Mouse (Mus musculus) hindbrain, embryonic 10.5 days (tissue): ENCODE data around the gene Klf1. TPM values are rescaled to one million over a fixed set of nuclear protein-coding genes. Genes with fewer than 3 reads are reported as not detected.
"Not testable (repeated sequence)": the region's sequence is repeated elsewhere in the genome, so short reads cannot be mapped to it uniquely, and the experiment has no call there.

Experiments
- DNase-seq: peaks from one replicate; pipeline ENCODE4 v3.0.0-alpha.2; 2017; ENCODE audit warnings: low spot score
- H3K27ac ChIP-seq: fragments of 300-500 bp; sonication (generic); 2 replicates; pipeline ENCODE4 v1.5.1; 2016; ENCODE audit warnings: mild to moderate bottlenecking, moderate library complexity
- H3K27me3 ChIP-seq: fragments of 300-500 bp; sonication (generic); 2 replicates; pipeline ENCODE4 v1.6.1; 2016; ENCODE audit warnings: mild to moderate bottlenecking; ENCODE audit not compliant: poor library complexity, insufficient read depth, severe bottlenecking
- H3K36me3 ChIP-seq: fragments of 300-500 bp; sonication (generic); 2 replicates; pipeline ENCODE4 v1.6.1; 2016; ENCODE audit warnings: mild to moderate bottlenecking, moderate library complexity
- H3K4me1 ChIP-seq: fragments of 300-500 bp; sonication (generic); replicated peaks from 2 replicates; pipeline ENCODE4 v1.6.1; 2016; ENCODE audit warnings: mild to moderate bottlenecking
- H3K4me3 ChIP-seq: fragments of 300-500 bp; sonication (generic); 2 replicates; pipeline ENCODE4 v1.5.1; 2016; ENCODE audit warnings: mild to moderate bottlenecking, moderate library complexity
- H3K9me3 ChIP-seq: fragments of 300-500 bp; sonication (generic); 2 replicates; pipeline ENCODE4 v1.6.1; 2016; ENCODE audit warnings: mild to moderate bottlenecking, moderate library complexity
- WGBS: fragments of 180-500 bp; shearing (Covaris S2); methylation state at CpG from one replicate; pipeline ENCODE4 v1.1.7; 2016; 5-methylcytosine and 5-hydroxymethylcytosine counted together
- polyA plus RNA-seq: library from polyadenylated mRNA; unstranded; fragments of >200 nt; fragmentation: Nextera tagmentation; extraction: Ambion mirVana; gene quantifications from 2 replicates; pipeline ENCODE4 v1.2.1, GENCODE M21; 2016

Gene Klf1
- polyA plus RNA-seq, 1 experiment from 2014 or later, result 18.2 TPM

DNA sequence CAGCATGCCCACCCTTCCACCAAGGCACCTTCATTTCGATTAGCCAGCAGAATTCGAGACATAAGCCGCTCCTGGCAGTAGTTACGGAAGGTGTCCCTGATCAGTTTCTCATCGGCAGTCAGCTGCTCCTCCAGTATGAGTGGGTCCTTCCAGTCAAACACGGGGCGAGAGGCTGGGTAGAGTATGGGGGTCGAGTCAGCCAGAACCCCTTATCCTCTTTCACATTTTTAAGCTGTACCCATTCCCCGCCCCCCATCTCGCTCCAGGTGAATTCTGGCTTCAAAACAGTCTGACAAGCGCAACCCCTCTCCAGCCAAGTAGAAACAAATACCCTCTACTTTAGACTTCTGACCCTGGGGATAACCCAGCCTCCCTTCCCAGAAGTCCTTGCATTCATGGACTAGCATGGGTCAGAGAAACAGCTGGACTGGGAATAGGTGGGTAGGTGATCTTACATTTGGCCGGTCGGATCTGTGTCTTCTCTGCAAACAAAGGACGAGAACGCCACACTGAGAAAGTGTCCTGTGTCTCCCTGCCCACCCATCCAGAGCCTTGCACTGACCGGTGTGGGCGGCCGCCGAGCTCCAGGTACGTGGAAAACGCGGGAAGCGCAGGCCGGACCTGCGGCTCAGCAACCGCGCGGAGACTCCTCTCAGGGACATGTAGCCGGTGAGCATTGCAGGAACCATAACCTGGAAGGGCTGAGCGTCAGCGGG lies 8.6 kb upstream of the Klf1 start:
- no peak for DNase-seq
- peaks cover 26% of the 10 kb centered on the region for H3K4me1 ChIP-seq
- H3K9me3 ChIP-seq, result no peaks in the 10 kb centered on the region
- peak overlapping the region; percentile 74 for H3K4me3 ChIP-seq
- H3K27ac ChIP-seq, result peak overlapping the region; percentile 87
- peaks cover 34% of the 10 kb centered on the region for H3K36me3 ChIP-seq
- 12% methylated on average over 31 of the region's 31 CpGs for WGBS
- no peaks in the 10 kb centered on the region for H3K27me3 ChIP-seq

DNA sequence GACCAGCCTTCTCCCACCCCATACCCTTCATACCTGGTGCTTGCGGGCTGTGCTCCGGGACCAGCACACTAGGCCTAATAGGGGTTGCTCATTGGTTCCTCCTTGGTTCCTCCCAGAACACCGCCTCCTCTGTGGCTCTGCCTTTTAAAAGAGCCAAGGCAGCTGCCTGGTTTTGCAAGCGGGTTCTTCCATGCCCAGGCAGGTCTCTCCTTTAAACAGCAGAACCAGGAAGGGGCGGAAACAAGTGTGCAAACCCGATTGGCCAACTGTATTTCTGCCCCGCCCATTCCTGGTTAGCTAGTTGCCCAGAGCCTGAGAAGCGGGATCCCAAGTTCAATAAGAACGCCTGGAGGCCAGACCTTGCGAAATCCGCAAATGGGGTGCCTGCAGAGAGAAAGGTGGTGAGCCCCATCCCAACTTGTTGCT lies 8.0 kb upstream of the Klf1 start, which contains the start of gene Gcdh:
Gcdh (minus strand) TSS at position 213 of the 426 bp plus-strand sequence.
- H3K36me3 ChIP-seq, result peaks cover 28% of the 10 kb centered on the region
- H3K27me3 ChIP-seq, result no peaks in the 10 kb centered on the region
- no peaks in the 10 kb centered on the region for H3K9me3 ChIP-seq
- WGBS, result under 1% methylated on average over 11 of the region's 11 CpGs
- H3K27ac ChIP-seq, result peak within 1 kb of the TSS; percentile 87
- DNase-seq, result peak; percentile 90
- peak within 1 kb of the TSS; percentile 74 for H3K4me3 ChIP-seq
- peaks cover 26% of the 10 kb centered on the region for H3K4me1 ChIP-seq

DNA sequence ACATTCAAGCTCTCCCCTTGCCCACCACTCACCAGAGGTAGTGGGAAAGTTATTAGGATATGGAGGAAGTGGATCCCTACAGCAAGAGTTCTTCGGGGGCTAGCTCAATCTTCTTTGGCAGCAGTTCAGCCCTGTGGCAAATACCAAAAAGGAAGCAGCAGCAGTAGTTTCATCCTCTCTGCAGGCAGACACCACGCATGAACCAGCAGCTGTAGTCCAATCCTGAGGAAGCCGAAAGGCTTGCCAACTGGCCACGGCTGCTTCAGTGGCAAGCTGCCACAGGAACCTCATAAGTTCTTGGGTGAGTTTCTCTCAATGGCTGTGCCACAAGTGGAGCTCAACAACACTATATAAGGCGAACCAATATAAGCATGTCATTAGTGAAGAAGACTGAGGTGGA lies 5.8 kb upstream of the Klf1 start:
- 89% methylated on average over 5 of the region's 5 CpGs for WGBS

DNA sequence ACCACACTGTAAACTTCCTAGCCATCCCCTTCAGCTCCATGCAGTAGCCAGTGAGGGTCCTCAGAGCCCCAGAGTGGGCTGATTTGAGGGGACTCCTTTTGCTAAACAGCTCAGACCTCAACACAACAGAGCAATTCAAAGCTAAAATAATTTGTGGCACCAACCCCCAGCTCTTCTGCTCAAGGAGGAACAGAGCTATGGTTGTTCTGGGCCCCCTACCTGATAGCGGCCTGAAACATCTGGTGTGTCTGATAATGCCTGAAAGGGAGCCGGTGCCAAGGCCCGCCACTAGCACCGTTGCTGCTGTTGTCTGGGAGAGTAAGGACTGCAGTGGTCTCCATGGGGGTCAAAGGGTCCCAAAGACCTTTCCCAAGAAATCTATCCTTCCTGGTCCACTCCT lies 657 bp upstream of the Klf1 start:
- peak overlapping the region; percentile 50; the same call in 1 of the 2 replicates for H3K27ac ChIP-seq
- DNase-seq, result no peak
- peaks cover 50% of the 10 kb centered on the region for H3K27me3 ChIP-seq
- H3K4me1 ChIP-seq, result peaks cover 16% of the 10 kb centered on the region
- no peaks in the 10 kb centered on the region for H3K9me3 ChIP-seq
- H3K4me3 ChIP-seq, result no peak overlapping the region
- 63% methylated on average over 4 of the region's 4 CpGs for WGBS
- H3K36me3 ChIP-seq, result no peaks in the 10 kb centered on the region

More for the DNA sequence above, 5.8 kb upstream of the Klf1 start:
- Histone ChIP-seq H3K27ac (no peak overlapping the region), H3K4me1 (peaks cover 26% of the 10 kb centered on the region), H3K4me3 (no peak overlapping the region), H3K9me3 (no peaks in the 10 kb centered on the region), H3K36me3 (peaks cover 10% of the 10 kb centered on the region), H3K27me3 (peaks cover 10% of the 10 kb centered on the region)
- no peak for DNase-seq

DNA sequence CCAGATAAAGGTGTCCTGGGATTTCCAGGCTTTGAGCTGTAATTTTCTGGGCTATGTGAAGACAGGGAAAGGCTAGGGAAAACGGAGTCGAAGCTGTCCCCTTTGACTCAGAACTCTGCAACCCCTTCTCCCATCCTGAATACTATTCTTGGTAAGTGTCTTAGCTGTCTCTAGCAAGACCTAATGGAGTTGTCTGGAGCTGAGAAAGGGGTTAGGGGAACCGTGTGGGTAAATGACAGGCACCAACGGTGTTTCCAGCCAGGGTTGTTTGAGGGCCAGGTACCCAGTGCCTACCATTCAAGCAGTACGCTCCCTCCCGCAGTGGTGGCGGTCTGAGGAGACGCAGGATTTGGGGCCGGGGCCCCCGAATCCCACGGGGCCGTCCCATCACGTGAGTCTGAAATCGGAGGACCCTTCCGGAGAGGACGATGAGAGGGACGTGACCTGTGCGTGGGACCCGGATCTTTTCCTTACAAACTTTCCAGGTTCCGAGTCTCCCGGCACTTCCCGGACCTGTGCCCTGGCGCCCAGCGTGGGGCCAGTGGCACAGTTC lies 715 bp downstream of the Klf1 start:
- Histone ChIP-seq H3K4me1 (peaks cover 16% of the 10 kb centered on the region), H3K27ac (peak overlapping the region; percentile 89), H3K27me3 (peaks cover 50% of the 10 kb centered on the region), H3K9me3 (no peaks in the 10 kb centered on the region), H3K36me3 (no peaks in the 10 kb centered on the region), H3K4me3 (peak overlapping the region; percentile 71)
- DNase-seq, result no peak
- WGBS, result 3% methylated on average over 24 of the region's 24 CpGs

DNA sequence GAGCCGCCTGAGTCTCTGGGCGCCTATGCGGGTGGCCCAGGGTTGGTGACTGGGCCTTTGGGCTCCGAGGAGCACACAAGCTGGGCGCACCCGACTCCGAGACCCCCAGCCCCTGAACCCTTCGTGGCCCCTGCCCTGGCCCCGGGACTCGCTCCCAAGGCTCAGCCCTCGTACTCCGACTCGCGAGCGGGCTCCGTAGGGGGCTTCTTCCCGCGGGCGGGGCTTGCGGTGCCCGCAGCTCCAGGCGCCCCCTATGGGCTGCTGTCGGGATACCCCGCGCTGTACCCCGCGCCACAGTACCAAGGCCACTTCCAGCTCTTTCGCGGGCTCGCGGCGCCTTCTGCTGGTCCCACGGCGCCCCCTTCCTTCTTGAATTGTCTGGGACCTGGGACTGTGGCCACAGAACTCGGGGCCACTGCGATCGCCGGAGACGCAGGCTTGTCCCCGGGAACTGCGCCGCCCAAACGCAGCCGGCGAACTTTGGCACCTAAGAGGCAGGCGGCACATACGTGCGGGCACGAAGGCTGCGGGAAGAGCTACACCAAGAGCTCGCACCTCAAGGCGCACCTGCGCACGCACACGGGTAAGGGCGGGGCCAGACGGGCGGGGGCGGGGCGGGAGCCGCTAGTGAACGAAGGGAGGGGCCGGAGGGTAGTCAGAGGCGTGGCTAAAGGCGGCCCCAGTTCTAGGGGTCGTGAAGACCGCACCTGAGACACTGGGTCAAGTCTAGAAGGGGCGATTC lies 1.4 kb downstream of the Klf1 start:
- no peaks in the 10 kb centered on the region for H3K36me3 ChIP-seq
- H3K9me3 ChIP-seq, result no peaks in the 10 kb centered on the region
- peak overlapping the region; percentile 71 for H3K4me3 ChIP-seq
- peaks cover 50% of the 10 kb centered on the region for H3K27me3 ChIP-seq
- peaks cover 18% of the 10 kb centered on the region for H3K4me1 ChIP-seq
- H3K27ac ChIP-seq, result peak overlapping the region; percentile 89
- peak; percentile 93 for DNase-seq
- WGBS, result under 1% methylated on average over 68 of the region's 68 CpGs

DNA sequence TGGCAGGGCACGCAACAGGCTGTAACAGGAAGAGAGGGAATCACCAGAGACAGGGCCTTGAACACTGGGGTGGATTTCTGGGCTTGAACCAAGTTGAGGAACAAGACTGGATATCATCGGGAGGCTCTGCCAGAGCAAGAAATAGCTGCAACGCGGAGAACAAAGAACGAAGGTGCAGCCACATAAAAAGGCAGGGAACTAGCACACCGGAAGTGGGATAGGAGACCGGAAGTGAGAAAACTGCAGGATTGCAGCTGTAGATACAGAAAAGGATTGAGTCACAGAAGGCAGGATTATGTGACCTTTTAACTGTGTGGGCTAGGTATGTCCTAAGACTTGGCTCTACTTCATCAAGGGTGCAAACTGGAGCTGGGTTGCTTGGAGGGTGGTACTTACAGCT lies 2.6 kb downstream of the Klf1 start:
- 94% methylated on average over 7 of the region's 7 CpGs for WGBS
- Histone ChIP-seq H3K36me3 (no peaks in the 10 kb centered on the region), H3K27me3 (peaks cover 57% of the 10 kb centered on the region), H3K27ac (no peak overlapping the region), H3K9me3 (no peaks in the 10 kb centered on the region), H3K4me3 (no peak overlapping the region), H3K4me1 (peaks cover 29% of the 10 kb centered on the region)
- no peak for DNase-seq

DNA sequence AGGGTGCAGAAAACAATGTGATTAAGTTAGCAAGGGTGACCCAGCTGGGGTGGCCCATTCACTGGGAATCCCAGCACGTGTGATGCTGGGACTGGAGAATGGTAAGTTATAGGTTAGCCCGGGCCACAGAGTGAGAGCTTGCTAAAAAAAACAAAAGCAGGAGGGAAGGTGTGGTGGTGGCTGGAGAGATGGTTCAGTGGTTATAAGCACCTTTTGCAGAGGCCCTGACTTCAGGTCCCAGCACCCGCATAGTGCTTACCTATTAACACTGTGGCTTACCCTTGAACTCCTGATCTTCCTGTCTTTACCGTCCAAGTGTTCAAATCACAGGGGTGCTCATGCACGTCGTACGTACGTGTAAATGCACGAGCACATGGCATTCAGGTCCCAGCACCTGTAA lies 5.3 kb downstream of the Klf1 start:
- DNase-seq, result no peak
- WGBS, result 92% methylated on average over 9 of the region's 9 CpGs
- Histone ChIP-seq H3K4me3 (no peak overlapping the region), H3K27me3 (peaks cover 63% of the 10 kb centered on the region), H3K4me1 (peaks cover 32% of the 10 kb centered on the region), H3K9me3 (no peaks in the 10 kb centered on the region), H3K27ac (no peak overlapping the region), H3K36me3 (peaks cover 7% of the 10 kb centered on the region; the same call in 1 of the 2 replicates)

DNA sequence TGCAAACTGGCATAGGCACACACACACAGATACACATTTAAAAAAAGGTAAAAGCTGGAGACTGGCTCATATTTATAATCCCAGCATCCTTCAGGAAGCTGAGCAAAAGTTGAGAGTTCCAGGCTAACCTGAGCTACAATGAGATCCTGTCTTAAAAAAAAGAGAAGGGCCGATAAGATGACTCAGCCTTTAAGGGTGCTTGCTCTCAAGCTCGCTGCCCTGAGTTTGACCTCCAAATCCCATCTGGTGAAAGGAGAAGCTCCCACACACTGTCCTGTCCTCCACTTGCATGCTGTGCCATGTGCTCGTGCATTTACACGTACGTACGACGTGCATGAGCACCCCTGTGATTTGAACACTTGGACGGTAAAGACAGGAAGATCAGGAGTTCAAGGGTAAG lies 5.8 kb downstream of the Klf1 start:
- Histone ChIP-seq H3K4me1 (peaks cover 33% of the 10 kb centered on the region), H3K27ac (no peak overlapping the region), H3K4me3 (no peak overlapping the region), H3K9me3 (no peaks in the 10 kb centered on the region), H3K36me3 (peaks cover 11% of the 10 kb centered on the region; the same call in 1 of the 2 replicates), H3K27me3 (peaks cover 63% of the 10 kb centered on the region)
- no peak for DNase-seq
- 84% methylated on average over 8 of the region's 8 CpGs for WGBS

DNA sequence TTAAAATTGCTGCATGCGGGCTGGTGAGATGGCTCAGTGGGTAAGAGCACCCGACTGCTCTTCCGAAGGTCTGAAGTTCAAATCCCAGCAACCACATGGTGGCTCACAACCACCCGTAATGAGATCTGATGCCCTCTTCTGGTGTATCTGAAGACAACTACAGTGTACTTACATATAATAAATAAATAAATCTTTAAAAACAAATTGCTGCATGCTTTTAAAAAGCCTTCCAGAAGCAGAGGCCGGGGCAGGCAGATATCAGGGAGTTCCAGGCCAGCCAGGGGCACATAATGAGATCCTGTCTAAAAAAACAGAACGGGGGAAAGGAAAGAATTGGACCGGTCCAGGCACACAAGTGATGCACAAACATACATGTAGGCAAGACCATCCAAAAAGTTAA lies 6.3 kb downstream of the Klf1 start:
- Histone ChIP-seq H3K27me3 (peaks cover 67% of the 10 kb centered on the region), H3K27ac (peak overlapping the region; percentile 83), H3K36me3 (peaks cover 15% of the 10 kb centered on the region; the same call in 1 of the 2 replicates), H3K4me3 (peak overlapping the region; percentile 62), H3K4me1 (peaks cover 33% of the 10 kb centered on the region)
- not testable (repeated sequence) for H3K9me3 ChIP-seq
- 32% methylated on average over 7 of the region's 7 CpGs for WGBS
- DNase-seq, result peak; percentile 23

DNA sequence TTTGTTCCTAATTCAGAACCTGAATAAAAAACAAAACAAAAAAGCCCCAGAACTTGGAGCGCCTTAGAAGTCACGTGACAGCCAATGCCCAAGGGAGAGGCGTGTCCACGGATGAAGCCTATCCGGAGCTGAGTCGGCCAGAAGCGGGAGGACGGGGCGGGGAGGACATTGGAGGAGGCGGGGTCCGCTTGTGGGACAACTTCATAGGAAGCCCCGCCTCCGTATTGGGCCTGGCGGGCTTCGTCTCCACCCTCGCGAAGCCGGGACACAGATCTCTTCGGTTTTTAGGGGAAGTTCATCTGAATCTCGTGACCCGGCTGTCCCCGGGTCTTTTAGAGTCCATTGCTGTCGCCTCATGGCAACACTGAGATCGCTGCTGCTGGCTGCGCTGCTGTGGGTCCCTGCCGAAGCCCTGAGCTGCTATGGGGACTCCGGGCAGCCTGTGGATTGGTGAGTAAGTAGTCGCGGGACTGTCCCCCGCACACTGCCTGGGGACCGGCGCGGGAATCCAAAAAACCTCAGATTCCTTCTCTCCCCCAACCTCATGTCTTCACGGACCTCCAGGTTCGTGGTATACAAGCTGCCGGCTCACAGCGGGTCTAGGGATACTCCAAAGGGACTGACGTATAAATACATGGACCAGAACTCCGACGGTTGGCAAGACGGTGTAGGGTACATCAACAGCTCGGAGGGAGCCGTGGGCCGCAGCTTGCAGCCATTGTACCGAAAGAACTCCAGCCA lies 6.9 kb downstream of the Klf1 start, which contains the start of gene Dnase2a:
Dnase2a (plus strand) TSS at position 140 of the 741 bp plus-strand sequence.
- H3K4me3 ChIP-seq, result peak within 1 kb of the TSS; percentile 62
- 2% methylated on average over 45 of the region's 45 CpGs for WGBS
- peak within 1 kb of the TSS; percentile 83 for H3K27ac ChIP-seq
- H3K36me3 ChIP-seq, result peaks cover 15% of the 10 kb centered on the region; the same call in 1 of the 2 replicates
- peaks cover 69% of the 10 kb centered on the region for H3K27me3 ChIP-seq
- peak; percentile 95 for DNase-seq
- no peaks in the 10 kb centered on the region for H3K9me3 ChIP-seq
- peaks cover 33% of the 10 kb centered on the region for H3K4me1 ChIP-seq

DNA sequence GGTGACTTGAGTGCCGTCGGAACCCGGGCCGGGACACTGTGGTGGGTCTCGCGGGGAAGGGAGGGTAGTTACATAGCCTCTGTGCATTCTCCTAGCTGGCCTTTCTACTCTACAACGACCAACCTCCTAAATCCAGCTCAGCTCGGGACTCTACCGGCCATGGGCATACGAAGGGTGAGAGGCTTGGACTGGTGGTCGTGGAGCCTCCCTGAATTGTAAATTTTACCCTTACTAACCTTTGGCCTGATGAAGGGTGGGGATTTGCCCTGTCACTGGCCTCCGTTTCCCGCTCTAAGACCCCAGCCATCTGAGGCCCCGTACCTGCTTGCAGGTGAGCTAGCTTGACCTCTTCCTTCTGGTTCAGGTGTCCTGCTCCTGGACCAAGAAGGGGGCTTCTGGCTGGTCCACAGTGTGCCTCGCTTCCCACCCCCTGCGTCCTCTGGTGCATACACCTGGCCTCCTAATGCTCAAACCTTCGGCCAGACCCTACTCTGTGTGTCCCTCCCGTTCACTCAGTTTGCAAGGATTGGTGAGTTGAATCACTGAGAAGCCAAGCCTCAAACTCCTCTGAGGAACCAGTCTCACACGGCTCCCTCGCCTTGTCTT lies 7.5 kb downstream of the Klf1 start:
- WGBS, result 49% methylated on average over 20 of the region's 20 CpGs
- H3K4me3 ChIP-seq, result peak overlapping the region; percentile 62

More for the DNA sequence above, 7.5 kb downstream of the Klf1 start:
- Histone ChIP-seq H3K27me3 (peaks cover 71% of the 10 kb centered on the region), H3K27ac (peak overlapping the region; percentile 83; the same call in 1 of the 2 replicates), H3K36me3 (peaks cover 15% of the 10 kb centered on the region; the same call in 1 of the 2 replicates), H3K4me1 (peaks cover 35% of the 10 kb centered on the region), H3K9me3 (0 out of 2 replicates have a peak, but pooled peaks cover 4% of the 10 kb centered on the region)
- no peak for DNase-seq
